Mouse (Mus musculus): ENCODE measurements around the gene 1810049J17Rik. TPM values are rescaled to one million over a fixed set of nuclear protein-coding genes. Genes with fewer than 3 reads are reported as not detected.
A peak's percentile ranks its signal among the peaks of the same experiment; 100 is the strongest.

The 1810049J17Rik gene
- polyA plus RNA-seq, 1 experiment from 2014 or later: not detected

- Histone ChIP-seq H3K36me3 (replicated peaks; ENCODE audit: control insufficient read depth, insufficient read depth, low read depth, low read length) (peaks cover 3% of the 10 kb centered on the region), H3K4me1 (ENCODE audit: control insufficient read depth, insufficient read depth, low read length) (no peaks in the 10 kb centered on the region), H3K4me2 (ENCODE audit: low read depth, low read length) (no peak overlapping the region), H3K4me3 (ENCODE audit: low read depth, low read length) (no peak overlapping the region), H3K9ac (replicated peaks; ENCODE audit: low read length) (no peak overlapping the region), H3K27me3 (ENCODE audit: control insufficient read depth, insufficient read depth, low read length) (no peaks in the 10 kb centered on the region), H3K9me3 (replicated peaks; ENCODE audit: control insufficient read depth, low read length) (no peaks in the 10 kb centered on the region), H3K27ac (replicated peaks; ENCODE audit: low read depth, low read length) (no peak overlapping the region)
- ATAC-seq (replicated peaks; ENCODE audit: insufficient number of reproducible peaks, low FRiP score, low TSS enrichment, low read depth) (no peak), DNase-seq (ENCODE audit: low spot score) (no peak)
- 80% methylated on average over 7 of the region's 7 CpGs for WGBS
These were observed 34.2 kb upstream of the 1810049J17Rik start for GRCm38 (mm10) chr15:12355907-12356306.

GRCm38 (mm10) chr15:12355261-12355660, 33.6 kb upstream of the 1810049J17Rik start:
- no peak overlapping the region for H3K4me2 ChIP-seq (ENCODE audit: low read depth, low read length)
- peaks cover 3% of the 10 kb centered on the region for H3K36me3 ChIP-seq (replicated peaks; ENCODE audit: control insufficient read depth, insufficient read depth, low read depth, low read length)
- 88% methylated on average over 6 of the region's 6 CpGs for WGBS
- H3K9me3 ChIP-seq (replicated peaks; ENCODE audit: control insufficient read depth, low read length): no peaks in the 10 kb centered on the region
- no peak for ATAC-seq (replicated peaks; ENCODE audit: insufficient number of reproducible peaks, low FRiP score, low TSS enrichment, low read depth)
- H3K4me3 ChIP-seq (ENCODE audit: low read depth, low read length): no peak overlapping the region
- no peak overlapping the region for H3K27ac ChIP-seq (replicated peaks; ENCODE audit: low read depth, low read length)
- no peaks in the 10 kb centered on the region for H3K27me3 ChIP-seq (ENCODE audit: control insufficient read depth, insufficient read depth, low read length)
- H3K4me1 ChIP-seq (ENCODE audit: control insufficient read depth, insufficient read depth, low read length): no peaks in the 10 kb centered on the region
- DNase-seq (ENCODE audit: low spot score): no peak
- H3K9ac ChIP-seq (replicated peaks; ENCODE audit: low read length): no peak overlapping the region

- peaks cover 3% of the 10 kb centered on the region for H3K36me3 ChIP-seq (replicated peaks; ENCODE audit: control insufficient read depth, insufficient read depth, low read depth, low read length)
- 92% methylated on average over 2 of the region's 2 CpGs for WGBS
- H3K27ac ChIP-seq (replicated peaks; ENCODE audit: low read depth, low read length): no peak overlapping the region
- ATAC-seq (replicated peaks; ENCODE audit: insufficient number of reproducible peaks, low FRiP score, low TSS enrichment, low read depth): no peak
- no peak for DNase-seq (ENCODE audit: low spot score)
- H3K9me3 ChIP-seq (replicated peaks; ENCODE audit: control insufficient read depth, low read length): no peaks in the 10 kb centered on the region
- H3K4me1 ChIP-seq (ENCODE audit: control insufficient read depth, insufficient read depth, low read length): no peaks in the 10 kb centered on the region
- no peaks in the 10 kb centered on the region for H3K27me3 ChIP-seq (ENCODE audit: control insufficient read depth, insufficient read depth, low read length)
- no peak overlapping the region for H3K4me2 ChIP-seq (ENCODE audit: low read depth, low read length)
- H3K4me3 ChIP-seq (ENCODE audit: low read depth, low read length): no peak overlapping the region
- no peak overlapping the region for H3K9ac ChIP-seq (replicated peaks; ENCODE audit: low read length)
These were observed 32.6 kb upstream of the 1810049J17Rik start for GRCm38 (mm10) chr15:12354281-12354810.

GRCm38 (mm10) chr15:12351470-12351869, 29.8 kb upstream of the 1810049J17Rik start:
- DNase-seq (ENCODE audit: low spot score) (no peak), ATAC-seq (replicated peaks; ENCODE audit: insufficient number of reproducible peaks, low FRiP score, low TSS enrichment, low read depth) (no peak)
- Histone ChIP-seq H3K4me3 (ENCODE audit: low read depth, low read length) (no peak overlapping the region), H3K4me2 (ENCODE audit: low read depth, low read length) (no peak overlapping the region), H3K4me1 (ENCODE audit: control insufficient read depth, insufficient read depth, low read length) (no peaks in the 10 kb centered on the region), H3K27me3 (ENCODE audit: control insufficient read depth, insufficient read depth, low read length) (no peaks in the 10 kb centered on the region), H3K36me3 (replicated peaks; ENCODE audit: control insufficient read depth, insufficient read depth, low read depth, low read length) (peaks cover 3% of the 10 kb centered on the region), H3K9me3 (replicated peaks; ENCODE audit: control insufficient read depth, low read length) (no peaks in the 10 kb centered on the region), H3K9ac (replicated peaks; ENCODE audit: low read length) (no peak overlapping the region), H3K27ac (replicated peaks; ENCODE audit: low read depth, low read length) (no peak overlapping the region)
- 93% methylated on average over 7 of the region's 7 CpGs for WGBS

- DNase-seq (ENCODE audit: low spot score) (no peak), ATAC-seq (replicated peaks; ENCODE audit: insufficient number of reproducible peaks, low FRiP score, low TSS enrichment, low read depth) (no peak)
- Histone ChIP-seq H3K4me3 (ENCODE audit: low read depth, low read length) (no peak overlapping the region), H3K4me2 (ENCODE audit: low read depth, low read length) (no peak overlapping the region), H3K4me1 (ENCODE audit: control insufficient read depth, insufficient read depth, low read length) (no peaks in the 10 kb centered on the region), H3K9ac (replicated peaks; ENCODE audit: low read length) (no peak overlapping the region), H3K9me3 (replicated peaks; ENCODE audit: control insufficient read depth, low read length) (no peaks in the 10 kb centered on the region), H3K27ac (replicated peaks; ENCODE audit: low read depth, low read length) (no peak overlapping the region), H3K27me3 (ENCODE audit: control insufficient read depth, insufficient read depth, low read length) (no peaks in the 10 kb centered on the region), H3K36me3 (replicated peaks; ENCODE audit: control insufficient read depth, insufficient read depth, low read depth, low read length) (peaks cover 3% of the 10 kb centered on the region)
- WGBS: 88% methylated on average over 5 of the region's 5 CpGs
These were observed 28.1 kb upstream of the 1810049J17Rik start for GRCm38 (mm10) chr15:12349840-12350239.

GRCm38 (mm10) chr15:12348950-12349349, 27.3 kb upstream of the 1810049J17Rik start:
- 86% methylated on average over 3 of the region's 3 CpGs for WGBS
- no peak overlapping the region for H3K9ac ChIP-seq (replicated peaks; ENCODE audit: low read length)
- no peak overlapping the region for H3K4me2 ChIP-seq (ENCODE audit: low read depth, low read length)
- no peaks in the 10 kb centered on the region for H3K27me3 ChIP-seq (ENCODE audit: control insufficient read depth, insufficient read depth, low read length)
- no peak overlapping the region for H3K4me3 ChIP-seq (ENCODE audit: low read depth, low read length)
- H3K4me1 ChIP-seq (ENCODE audit: control insufficient read depth, insufficient read depth, low read length): no peaks in the 10 kb centered on the region
- no peak for ATAC-seq (replicated peaks; ENCODE audit: insufficient number of reproducible peaks, low FRiP score, low TSS enrichment, low read depth)
- no peak overlapping the region for H3K27ac ChIP-seq (replicated peaks; ENCODE audit: low read depth, low read length)
- H3K9me3 ChIP-seq (replicated peaks; ENCODE audit: control insufficient read depth, low read length): no peaks in the 10 kb centered on the region
- DNase-seq (ENCODE audit: low spot score): no peak
- H3K36me3 ChIP-seq (replicated peaks; ENCODE audit: control insufficient read depth, insufficient read depth, low read depth, low read length): peaks cover 3% of the 10 kb centered on the region; the same call in 1 of the 2 replicates

- no peak for DNase-seq (ENCODE audit: low spot score)
- Histone ChIP-seq H3K9me3 (replicated peaks; ENCODE audit: control insufficient read depth, low read length) (no peaks in the 10 kb centered on the region), H3K4me1 (ENCODE audit: control insufficient read depth, insufficient read depth, low read length) (no peaks in the 10 kb centered on the region), H3K4me3 (ENCODE audit: low read depth, low read length) (no peak overlapping the region), H3K27me3 (ENCODE audit: control insufficient read depth, insufficient read depth, low read length) (no peaks in the 10 kb centered on the region), H3K27ac (replicated peaks; ENCODE audit: low read depth, low read length) (no peak overlapping the region), H3K36me3 (replicated peaks; ENCODE audit: control insufficient read depth, insufficient read depth, low read depth, low read length) (no peaks in the 10 kb centered on the region), H3K9ac (replicated peaks; ENCODE audit: low read length) (no peak overlapping the region), H3K4me2 (ENCODE audit: low read depth, low read length) (no peak overlapping the region)
- ATAC-seq (replicated peaks; ENCODE audit: insufficient number of reproducible peaks, low FRiP score, low TSS enrichment, low read depth): no peak
- 88% methylated on average over 3 of the region's 3 CpGs for WGBS
These were observed 25.2 kb upstream of the 1810049J17Rik start for GRCm38 (mm10) chr15:12346916-12347315.

- Histone ChIP-seq H3K9ac (replicated peaks; ENCODE audit: low read length) (no peak overlapping the region), H3K4me3 (ENCODE audit: low read depth, low read length) (no peak overlapping the region), H3K4me1 (ENCODE audit: control insufficient read depth, insufficient read depth, low read length) (no peaks in the 10 kb centered on the region), H3K27ac (replicated peaks; ENCODE audit: low read depth, low read length) (no peak overlapping the region), H3K27me3 (ENCODE audit: control insufficient read depth, insufficient read depth, low read length) (no peaks in the 10 kb centered on the region), H3K4me2 (ENCODE audit: low read depth, low read length) (no peak overlapping the region), H3K9me3 (replicated peaks; ENCODE audit: control insufficient read depth, low read length) (no peaks in the 10 kb centered on the region), H3K36me3 (replicated peaks; ENCODE audit: control insufficient read depth, insufficient read depth, low read depth, low read length) (no peaks in the 10 kb centered on the region)
- WGBS: 40% methylated on average over 4 of the region's 4 CpGs
- DNase-seq (ENCODE audit: low spot score): no peak
- ATAC-seq (replicated peaks; ENCODE audit: insufficient number of reproducible peaks, low FRiP score, low TSS enrichment, low read depth): peak; percentile 72
These were observed 19.7 kb upstream of the 1810049J17Rik start for GRCm38 (mm10) chr15:12341401-12341758.

Data from embryonic facial prominence, embryonic 11.5 days (tissue).